Mouse (Mus musculus): Measurements from ENCODE around the gene Usp40. TPM values are rescaled to one million over a fixed set of nuclear protein-coding genes. Genes with fewer than 3 reads are reported as not detected.

Gene Usp40
- polyA plus RNA-seq, 1 experiment from 2014 or later: 26.7 TPM

DNA sequence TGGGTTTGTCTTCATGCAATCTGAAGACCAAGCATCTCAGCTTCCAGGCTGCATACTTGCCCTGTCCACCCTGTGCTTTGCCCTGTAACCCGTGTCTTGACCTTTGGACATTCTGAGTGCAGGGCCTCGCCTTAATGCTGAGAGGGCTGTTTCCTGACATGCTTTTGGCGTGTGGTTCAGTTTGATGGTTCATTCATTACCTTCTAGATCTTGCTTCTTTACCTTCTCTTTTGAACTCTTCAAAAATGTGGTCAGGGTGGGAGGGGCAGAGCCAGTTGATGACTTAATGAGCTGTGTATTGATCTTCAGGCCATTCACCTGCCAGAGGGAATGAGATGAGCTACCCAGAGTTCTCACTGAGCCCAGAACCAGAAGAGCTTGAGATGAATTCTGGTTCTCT lies 99.6 kb downstream of the Usp40 start:
- Histone ChIP-seq H3K27me3 (no peaks in the 10 kb centered on the region), H3K4me2 (replicated peaks) (no peak overlapping the region), H3K27ac (replicated peaks) (no peak overlapping the region), H3K4me1 (no peaks in the 10 kb centered on the region), H3K36me3 (no peaks in the 10 kb centered on the region), H3K9ac (replicated peaks) (no peak overlapping the region), H3K9me3 (no peaks in the 10 kb centered on the region), H3K4me3 (no peak overlapping the region)
- ATAC-seq (replicated peaks): no peak
- 90% methylated on average over 3 of the region's 3 CpGs for WGBS

DNA sequence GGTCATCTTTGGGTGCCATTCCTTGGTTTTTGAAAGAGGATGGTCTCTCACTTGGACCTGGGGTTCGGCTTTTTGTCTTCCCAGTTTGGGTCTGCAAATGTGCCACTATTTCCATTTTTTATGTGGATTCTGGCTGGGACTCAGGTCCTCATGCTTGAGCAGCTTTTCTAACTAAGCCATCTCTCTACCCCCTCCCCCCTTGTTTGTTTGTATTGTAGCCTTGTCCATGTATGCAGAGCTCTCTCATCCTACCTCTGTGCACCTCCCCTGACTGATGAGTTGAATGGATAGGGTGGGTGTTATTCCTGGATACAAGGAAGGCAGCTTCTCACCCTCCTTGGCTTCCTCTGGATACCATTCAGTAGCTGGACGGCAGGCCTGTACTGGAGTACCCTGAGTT lies 100.3 kb downstream of the Usp40 start:
- Histone ChIP-seq H3K4me3 (no peak overlapping the region), H3K4me2 (replicated peaks) (no peak overlapping the region), H3K9me3 (no peaks in the 10 kb centered on the region), H3K4me1 (no peaks in the 10 kb centered on the region), H3K9ac (replicated peaks) (no peak overlapping the region), H3K36me3 (no peaks in the 10 kb centered on the region), H3K27me3 (no peaks in the 10 kb centered on the region), H3K27ac (replicated peaks) (no peak overlapping the region)
- WGBS: 98% methylated on average over 2 of the region's 2 CpGs
- no peak for ATAC-seq (replicated peaks)

DNA sequence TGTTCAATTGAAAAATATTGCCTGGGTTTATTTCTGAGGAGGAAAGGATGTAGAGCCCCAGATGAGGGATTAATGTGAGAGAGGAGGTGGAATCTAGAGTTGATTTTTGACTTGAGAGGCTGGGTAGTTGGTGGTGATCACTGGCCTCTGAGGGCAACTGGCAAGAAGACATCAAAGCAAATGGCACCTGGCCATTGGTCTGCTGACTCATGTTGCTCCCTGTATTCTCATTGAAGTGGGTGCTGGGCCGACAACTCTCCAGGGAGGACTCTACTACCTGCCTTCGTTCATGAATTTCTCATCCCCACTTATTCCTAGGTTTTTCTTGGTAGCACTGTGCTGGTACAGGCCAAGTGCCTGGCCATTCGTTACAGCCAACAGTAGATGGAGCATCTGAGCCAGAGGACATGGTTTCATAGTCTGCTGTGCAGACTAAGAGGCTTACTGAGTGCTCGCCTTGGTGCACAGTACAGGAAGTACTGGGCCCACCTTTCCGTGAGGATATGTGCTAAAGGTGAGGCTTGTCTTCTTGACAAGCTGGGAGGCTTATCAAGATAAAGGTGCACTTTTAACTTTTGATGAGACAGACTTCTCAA lies 101.9 kb downstream of the Usp40 start:
- H3K4me1 ChIP-seq: no peaks in the 10 kb centered on the region
- no peaks in the 10 kb centered on the region for H3K36me3 ChIP-seq
- H3K9ac ChIP-seq (replicated peaks): no peak overlapping the region
- no peak overlapping the region for H3K4me2 ChIP-seq (replicated peaks)
- no peak for ATAC-seq (replicated peaks)
- WGBS: 91% methylated on average over 5 of the region's 5 CpGs
- no peak overlapping the region for H3K27ac ChIP-seq (replicated peaks)
- H3K4me3 ChIP-seq: no peak overlapping the region
- no peaks in the 10 kb centered on the region for H3K9me3 ChIP-seq
- no peaks in the 10 kb centered on the region for H3K27me3 ChIP-seq

GRCm38 (mm10) chr1:87902186-87902585 lies 106.2 kb downstream of the Usp40 start:
- ATAC-seq (replicated peaks): no peak
- Histone ChIP-seq H3K27ac (replicated peaks) (no peak overlapping the region), H3K36me3 (no peaks in the 10 kb centered on the region), H3K9me3 (no peaks in the 10 kb centered on the region), H3K4me1 (no peaks in the 10 kb centered on the region), H3K4me3 (no peak overlapping the region), H3K4me2 (replicated peaks) (no peak overlapping the region), H3K27me3 (no peaks in the 10 kb centered on the region), H3K9ac (replicated peaks) (no peak overlapping the region)

DNA sequence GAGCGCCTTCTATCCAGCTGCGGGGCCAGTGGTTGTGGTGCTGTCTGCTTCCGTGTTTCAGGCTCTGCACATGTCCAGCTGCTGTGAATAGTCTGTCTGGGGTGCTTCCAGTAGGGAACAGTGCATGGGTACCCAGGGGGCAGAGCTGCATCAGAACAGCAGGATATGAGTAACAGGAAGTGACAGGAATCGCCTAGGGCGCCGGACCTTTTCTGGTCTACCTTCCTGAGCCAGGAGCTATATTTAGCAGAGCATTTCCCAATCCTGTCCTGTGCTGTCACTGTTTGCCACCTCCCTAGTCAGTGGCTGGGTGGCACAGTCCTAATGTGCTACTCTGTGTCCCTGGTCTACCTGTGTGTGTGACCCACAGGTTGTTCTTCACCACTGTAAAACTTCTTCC lies 107.4 kb downstream of the Usp40 start:
- Histone ChIP-seq H3K27ac (replicated peaks) (no peak overlapping the region), H3K4me1 (no peaks in the 10 kb centered on the region), H3K4me2 (replicated peaks) (no peak overlapping the region), H3K27me3 (no peaks in the 10 kb centered on the region), H3K36me3 (no peaks in the 10 kb centered on the region), H3K4me3 (no peak overlapping the region), H3K9me3 (no peaks in the 10 kb centered on the region), H3K9ac (replicated peaks) (no peak overlapping the region)
- ATAC-seq (replicated peaks): no peak
- WGBS: 88% methylated on average over 6 of the region's 6 CpGs

DNA sequence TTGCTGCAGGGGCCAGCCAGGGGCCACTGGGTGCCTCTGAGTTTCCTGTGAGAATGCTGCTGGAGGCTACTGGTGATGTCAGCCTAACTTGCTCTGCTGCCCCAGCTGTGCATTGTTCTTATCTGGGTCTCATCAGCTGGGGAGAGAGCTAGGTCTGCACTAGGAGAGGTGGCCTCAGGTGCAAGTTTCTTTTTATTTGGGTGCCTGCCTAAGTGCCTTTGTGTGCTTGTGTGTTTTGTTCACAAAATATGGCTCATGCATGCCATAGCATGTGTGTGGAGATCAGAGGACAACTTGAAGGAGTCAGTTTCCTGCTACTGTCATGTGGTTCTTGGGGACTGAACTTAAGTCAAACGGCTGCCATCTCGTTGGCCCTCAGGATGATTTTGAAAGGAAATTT lies 108.7 kb downstream of the Usp40 start:
- Histone ChIP-seq H3K4me3 (no peak overlapping the region), H3K9me3 (no peaks in the 10 kb centered on the region), H3K9ac (replicated peaks) (no peak overlapping the region), H3K4me2 (replicated peaks) (no peak overlapping the region), H3K27me3 (no peaks in the 10 kb centered on the region), H3K36me3 (no peaks in the 10 kb centered on the region), H3K4me1 (no peaks in the 10 kb centered on the region), H3K27ac (replicated peaks) (no peak overlapping the region)
- ATAC-seq (replicated peaks): no peak
- WGBS: 89% methylated on average over 2 of the region's 2 CpGs

GRCm38 (mm10) chr1:87896921-87897320 lies 111.4 kb downstream of the Usp40 start:
- no peaks in the 10 kb centered on the region for H3K36me3 ChIP-seq
- no peaks in the 10 kb centered on the region for H3K9me3 ChIP-seq
- H3K27me3 ChIP-seq: no peaks in the 10 kb centered on the region
- H3K4me1 ChIP-seq: no peaks in the 10 kb centered on the region
- no peak overlapping the region for H3K4me3 ChIP-seq
- H3K27ac ChIP-seq (replicated peaks): no peak overlapping the region
- no peak overlapping the region for H3K9ac ChIP-seq (replicated peaks)
- 91% methylated on average over 2 of the region's 2 CpGs for WGBS
- ATAC-seq (replicated peaks): no peak
- H3K4me2 ChIP-seq (replicated peaks): no peak overlapping the region

Small RNAs within 50 kb of the gene (microRNA-seq; reads per million reads assigned to microRNA genes)
- not detected for gene Gm25198

Other genes with a start within 250 kb of the Usp40 start
- 1.8 and 2.4 TPM in 2 replicates for gene Sag, start 204.9 kb downstream of the Usp40 start, polyA plus RNA-seq (2015; fragmentation: Nextera tagmentation; extraction: Ambion mirVana)
- 47.1 and 50.2 TPM in 2 replicates for gene Dgkd, start 155.3 kb downstream of the Usp40 start, polyA plus RNA-seq (2015; fragmentation: Nextera tagmentation; extraction: Ambion mirVana)
- gene Ugt1a10, start 46.8 kb upstream of the Usp40 start, polyA plus RNA-seq (2015; fragmentation: Nextera tagmentation; extraction: Ambion mirVana): not detected in 2 replicates
- 0.15 TPM in 1 of 2 replicates, not detected in the other for gene Ugt1a9, start 62.2 kb upstream of the Usp40 start, polyA plus RNA-seq (2015; fragmentation: Nextera tagmentation; extraction: Ambion mirVana)
- not detected in 2 replicates for gene Ugt1a8, start 79.3 kb upstream of the Usp40 start, polyA plus RNA-seq (2015; fragmentation: Nextera tagmentation; extraction: Ambion mirVana)
- 0.60 and 1.1 TPM in 2 replicates for gene Ugt1a7c, start 86.5 kb upstream of the Usp40 start, polyA plus RNA-seq (2015; fragmentation: Nextera tagmentation; extraction: Ambion mirVana)
- gene Ugt1a6b, start 94.7 kb upstream of the Usp40 start, polyA plus RNA-seq (2015; fragmentation: Nextera tagmentation; extraction: Ambion mirVana): 2.1 and 2.3 TPM in 2 replicates
- gene Ugt1a6a, start 126.3 kb upstream of the Usp40 start, polyA plus RNA-seq (2015; fragmentation: Nextera tagmentation; extraction: Ambion mirVana): 2.3 and 4.4 TPM in 2 replicates
- gene Ugt1a5, start 157.5 kb upstream of the Usp40 start, polyA plus RNA-seq (2015; fragmentation: Nextera tagmentation; extraction: Ambion mirVana): not detected in 2 replicates
- gene Ugt1a2, start 192.1 kb upstream of the Usp40 start, polyA plus RNA-seq (2015; fragmentation: Nextera tagmentation; extraction: Ambion mirVana): not detected in 2 replicates
- gene Dnajb3, start 197.2 kb upstream of the Usp40 start, polyA plus RNA-seq (2015; fragmentation: Nextera tagmentation; extraction: Ambion mirVana): 13.7 TPM in 2 replicates
- not detected in 2 replicates for gene Ugt1a1, start 203.4 kb upstream of the Usp40 start, polyA plus RNA-seq (2015; fragmentation: Nextera tagmentation; extraction: Ambion mirVana)
- 0.73 and 0.88 TPM in 2 replicates for gene Mroh2a, start 218.4 kb upstream of the Usp40 start, polyA plus RNA-seq (2015; fragmentation: Nextera tagmentation; extraction: Ambion mirVana)